Mouse (Mus musculus): ENCODE results near the gene Armc9. TPM values are rescaled to one million over a fixed set of nuclear protein-coding genes. Genes with fewer than 3 reads are reported as not detected.

Armc9 gene
- total RNA-seq, 2 experiments from 2014 or later: 5.4 to 9.1 TPM

DNA sequence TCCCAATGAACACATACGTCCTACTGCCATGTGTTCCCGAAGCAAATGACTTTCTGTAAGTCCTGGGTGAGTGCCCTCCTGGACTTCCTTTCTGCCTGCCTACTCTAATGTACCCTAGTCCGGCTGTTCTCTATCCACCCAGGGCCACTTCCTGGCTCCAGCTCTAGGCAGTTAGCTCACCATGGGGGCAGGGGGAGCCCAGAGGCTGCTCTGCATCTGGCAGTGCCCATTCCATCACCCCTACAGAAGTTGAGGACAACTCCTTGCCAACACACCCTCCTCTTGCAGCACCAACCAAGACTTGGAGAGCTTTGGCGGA is 114.6 kb downstream of the Armc9 start:
- DNase-seq (ENCODE audit: low spot score in 2 of 2): no peak

DNA sequence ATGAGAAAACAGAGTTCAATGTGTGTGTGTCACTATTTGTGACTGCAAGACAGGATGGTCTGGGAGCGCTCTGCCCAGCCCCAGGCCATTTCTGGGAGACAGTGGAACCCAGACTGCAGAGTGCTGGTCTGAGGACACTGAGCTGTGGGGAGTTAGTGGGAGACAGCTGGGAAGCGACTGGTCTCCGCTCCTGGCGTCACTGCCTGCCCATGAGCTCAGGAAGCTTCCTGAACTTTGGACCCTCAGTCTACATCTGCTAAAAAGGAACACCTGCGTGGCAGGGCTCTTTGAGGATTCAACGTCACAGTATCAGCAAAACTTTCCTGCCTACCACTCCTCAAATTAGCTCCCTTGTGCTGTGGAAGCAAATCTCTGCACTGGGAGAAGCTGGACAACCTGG is 117.1 kb downstream of the Armc9 start:
- DNase-seq (ENCODE audit: low spot score in 2 of 2): no peak

DNA sequence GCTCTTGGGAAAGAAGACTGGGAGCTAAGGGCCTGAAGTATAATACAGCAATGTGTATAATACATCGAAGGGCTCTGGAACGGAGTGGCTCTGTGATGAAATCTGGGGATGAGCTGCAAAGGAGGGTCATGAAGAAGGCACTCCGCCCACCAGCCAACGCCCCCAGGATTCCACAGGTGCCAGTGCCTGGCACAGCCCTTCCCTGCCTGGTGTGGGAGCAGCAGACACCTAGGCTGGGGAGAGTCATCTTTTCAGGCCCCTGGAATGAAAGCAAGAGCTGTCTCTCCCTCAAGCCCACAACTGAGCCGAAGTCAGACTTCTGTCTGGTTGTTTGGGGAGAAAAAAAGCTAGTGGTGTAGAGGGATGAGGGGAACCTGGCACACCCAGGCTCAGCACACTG is 122.5 kb downstream of the Armc9 start:
- DNase-seq (ENCODE audit: low spot score in 2 of 2): no peak

DNA sequence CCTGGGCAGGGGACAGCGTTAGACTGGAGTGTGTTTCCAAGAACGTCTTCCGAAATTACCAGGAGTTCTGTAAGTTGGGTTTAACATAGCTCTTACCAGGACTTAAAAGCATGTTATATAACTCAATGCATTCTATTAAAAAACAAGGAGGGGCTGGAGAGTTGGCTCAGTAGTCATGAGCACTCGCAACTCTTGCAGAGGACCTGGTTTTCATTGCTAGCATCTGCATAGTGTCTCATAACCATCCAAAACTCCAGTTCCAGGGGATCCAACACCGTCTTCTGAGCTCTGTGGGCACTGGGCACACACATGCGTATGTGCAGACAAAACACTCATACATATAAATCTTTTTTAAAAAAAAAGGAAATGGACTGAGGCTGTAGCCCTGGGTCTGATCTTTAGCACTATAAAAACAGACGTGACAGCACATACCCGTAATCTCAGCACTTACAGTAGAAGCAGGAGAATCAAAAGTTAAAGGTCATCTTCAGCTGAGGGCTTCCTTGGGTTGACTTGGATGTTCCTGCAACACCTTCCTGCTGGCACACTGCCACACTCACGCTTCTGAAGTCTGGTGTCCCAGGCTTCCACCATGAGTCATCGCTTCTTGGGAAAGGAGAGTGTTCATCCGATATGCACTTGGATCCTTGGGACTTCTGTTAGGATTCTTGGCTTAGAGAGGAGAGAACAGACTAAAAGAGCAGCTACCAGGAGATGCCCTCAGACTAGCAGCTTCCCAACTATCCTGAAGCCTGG is 127.4 kb downstream of the Armc9 start:
- DNase-seq (ENCODE audit: low spot score in 2 of 2): no peak

GRCm38 (mm10) chr1:86284101-86284500 is 129.5 kb downstream of the Armc9 start:
- DNase-seq (ENCODE audit: low spot score in 2 of 2): no peak

DNA sequence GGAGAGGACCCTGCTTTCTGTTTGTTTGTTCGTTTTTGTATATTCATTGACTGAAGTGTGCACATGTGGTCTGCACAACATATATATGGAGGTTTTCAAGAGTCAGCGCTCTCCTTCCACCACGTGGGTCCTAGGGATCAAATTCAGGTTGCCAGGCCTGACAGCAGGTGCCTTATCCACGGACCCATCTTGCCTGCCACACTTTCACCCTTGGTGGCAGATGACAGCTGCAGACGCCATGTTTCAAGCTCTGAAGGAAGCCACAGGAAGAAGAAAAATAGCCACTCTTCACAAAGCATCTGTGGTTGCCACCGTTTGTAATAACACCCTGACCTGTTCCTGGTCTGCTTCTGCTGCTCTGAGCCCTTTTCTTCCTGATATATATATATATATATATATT is 130.7 kb downstream of the Armc9 start:
- no peak for DNase-seq (ENCODE audit: low spot score in 2 of 2)

- no peak for DNase-seq (ENCODE audit: low spot score in 2 of 2)
Measured at GRCm38 (mm10) chr1:86287473-86287872, 132.9 kb downstream of the Armc9 start.

- DNase-seq (ENCODE audit: low spot score in 2 of 2): no peak
Measured at GRCm38 (mm10) chr1:86290452-86290851, 135.9 kb downstream of the Armc9 start.

- no peak for DNase-seq (ENCODE audit: low spot score in 2 of 2)
Measured at GRCm38 (mm10) chr1:86293091-86293490, 138.5 kb downstream of the Armc9 start.

GRCm38 (mm10) chr1:86293868-86294267 is 139.3 kb downstream of the Armc9 start:
- no peak for DNase-seq (ENCODE audit: low spot score in 2 of 2)

- no peak for DNase-seq (ENCODE audit: low spot score in 2 of 2)
Measured at GRCm38 (mm10) chr1:86294472-86294871, 139.9 kb downstream of the Armc9 start.

GRCm38 (mm10) chr1:86300093-86300492 is 145.5 kb downstream of the Armc9 start:
- no peak for DNase-seq (ENCODE audit: low spot score in 2 of 2)

DNA sequence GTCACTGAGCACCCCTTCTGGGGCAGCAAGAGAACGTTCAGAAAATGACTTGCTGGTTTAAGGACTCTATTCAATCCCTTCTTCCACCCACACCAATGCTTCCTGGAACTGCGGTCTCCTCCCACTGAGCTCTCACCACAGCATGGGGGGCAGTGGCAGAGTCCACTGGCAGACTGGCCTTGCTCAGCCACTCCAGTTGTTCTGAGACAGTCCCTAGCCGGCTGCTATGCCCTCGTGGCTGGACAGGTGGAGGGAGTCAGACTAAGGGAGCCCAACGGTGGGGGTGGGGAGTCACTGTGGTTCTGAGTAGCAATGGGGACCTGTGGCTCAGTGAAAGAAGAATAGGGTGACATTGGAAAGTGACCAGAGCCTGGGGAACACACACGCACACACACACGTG is 146.2 kb downstream of the Armc9 start:
- DNase-seq (ENCODE audit: low spot score in 2 of 2): no peak

DNA sequence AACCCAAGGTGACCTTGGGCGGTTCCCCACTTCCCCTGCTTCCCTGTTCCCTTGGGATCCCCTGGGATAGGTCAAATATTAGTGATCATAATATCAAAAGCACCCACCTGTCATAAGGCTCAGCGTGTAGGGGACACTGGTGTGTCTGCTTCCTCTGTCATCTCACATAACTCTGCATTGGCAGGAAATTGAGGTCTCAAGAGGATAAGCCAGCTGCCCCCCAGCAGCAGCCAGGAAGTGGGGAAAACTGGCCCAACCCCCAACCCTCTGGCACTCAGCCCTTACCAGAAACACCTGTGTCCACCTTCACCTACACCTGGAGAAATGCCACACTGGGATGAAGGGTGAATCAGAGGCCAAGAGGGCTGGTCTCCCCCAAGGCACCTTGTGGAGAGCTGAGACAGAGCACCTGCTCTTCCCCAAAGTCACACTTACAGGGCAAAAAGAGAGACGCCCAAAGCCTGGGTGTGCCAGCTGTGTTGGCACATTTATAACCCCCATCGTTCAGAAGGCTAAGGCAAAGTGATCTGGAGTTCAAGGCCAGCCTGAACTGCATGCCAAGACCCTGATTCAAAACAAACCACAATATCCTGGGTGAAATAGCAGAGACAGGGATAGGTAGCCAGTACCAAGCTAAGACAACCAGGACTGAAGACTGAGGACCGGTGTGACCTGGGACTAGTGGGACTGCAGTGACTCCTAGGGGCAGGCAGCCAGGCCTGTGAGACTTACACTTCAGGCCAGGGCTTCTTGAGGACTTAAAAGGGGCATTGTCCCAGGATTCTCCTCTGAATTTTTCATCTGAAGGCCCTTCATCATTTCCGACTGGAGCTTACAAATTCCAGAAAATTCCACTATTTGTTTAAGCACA is 146.9 kb downstream of the Armc9 start:
- no peak for DNase-seq (ENCODE audit: low spot score in 2 of 2)

DNA sequence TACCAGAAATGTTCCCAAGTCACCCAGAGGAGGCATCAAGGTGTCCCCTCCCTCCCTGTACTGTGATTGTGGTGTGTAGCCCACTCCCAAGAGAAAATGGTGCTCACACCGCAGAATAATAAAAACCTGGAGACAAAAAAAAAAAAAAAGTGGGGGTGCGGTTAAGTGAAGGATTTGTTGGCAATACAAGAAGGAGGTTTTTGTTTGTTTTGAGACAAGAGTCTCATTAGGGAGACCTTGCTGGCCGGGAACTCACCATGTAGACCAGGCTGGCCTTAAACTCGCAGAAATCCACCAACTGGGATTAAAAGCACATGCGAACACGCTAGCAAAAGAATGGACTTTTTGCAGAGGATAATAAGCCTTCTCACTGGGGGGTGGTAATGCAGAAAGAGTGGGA is 148.0 kb downstream of the Armc9 start, which contains the start of gene B3gnt7:
TSS of gene B3gnt7 (plus strand) at position 301 of the 400 bp plus-strand sequence.
- no peak for DNase-seq (ENCODE audit: low spot score in 2 of 2)

DNA sequence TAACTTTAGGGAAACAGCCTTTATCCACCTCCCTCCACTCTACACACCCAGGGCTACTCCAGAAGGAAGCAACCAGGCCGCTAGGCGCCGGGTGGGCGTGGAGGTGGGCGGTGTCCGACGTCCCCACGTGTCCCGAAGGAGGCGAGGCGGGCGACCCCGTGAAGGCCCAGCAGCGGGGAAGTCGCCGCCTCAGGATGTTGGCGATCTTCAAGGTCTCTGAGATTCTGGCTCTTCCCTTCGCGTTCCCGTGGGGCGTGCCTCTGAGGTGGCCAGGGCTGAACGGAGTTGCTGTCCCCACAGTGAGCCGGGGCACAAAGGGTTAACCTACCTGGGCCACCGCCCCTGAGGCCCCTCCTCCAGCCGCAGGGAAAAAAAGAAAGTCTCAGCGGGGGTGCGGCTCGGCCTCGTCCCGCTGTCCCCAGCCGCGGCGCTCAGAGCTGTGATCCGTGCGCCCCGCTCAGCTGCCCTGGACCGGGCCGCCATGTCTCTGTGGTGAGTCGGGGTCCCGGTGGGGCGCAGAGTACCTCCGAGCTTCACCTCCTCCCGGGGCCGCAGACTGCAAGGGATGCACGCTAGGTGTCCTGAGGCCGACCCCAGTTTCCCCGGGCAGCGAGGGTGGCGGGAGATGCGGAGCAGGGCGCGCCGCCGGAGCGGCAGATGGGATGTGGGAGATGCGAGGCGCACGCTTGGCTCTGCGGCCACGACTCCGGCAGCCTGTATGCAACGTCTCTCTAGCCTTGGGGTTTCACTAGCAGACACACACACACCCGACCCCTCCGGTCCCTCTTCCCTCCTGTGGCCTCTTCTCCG is 148.7 kb downstream of the Armc9 start:
- peak; percentile 53 to 67 for DNase-seq (ENCODE audit: low spot score in 2 of 2)

DNA sequence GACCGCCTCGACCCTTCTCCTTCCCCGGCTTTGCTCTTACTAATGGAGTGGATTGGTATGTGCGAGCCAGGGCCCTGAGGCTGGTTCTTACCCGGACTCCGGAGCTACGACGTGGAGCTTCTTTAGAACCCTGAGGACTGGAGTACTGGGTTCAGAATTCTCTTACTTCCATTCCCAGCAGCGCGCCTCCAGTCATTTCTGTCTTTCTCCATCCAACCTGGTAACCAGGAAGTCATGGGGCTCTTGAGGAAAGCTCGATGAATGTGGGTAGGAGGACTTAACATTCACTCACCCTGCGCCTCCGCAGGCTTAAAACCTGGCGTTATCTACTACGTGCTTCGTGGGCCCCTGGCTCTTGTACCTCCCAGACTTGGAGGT is 149.3 kb downstream of the Armc9 start:
- no peak for DNase-seq (ENCODE audit: low spot score in 2 of 2)

DNA sequence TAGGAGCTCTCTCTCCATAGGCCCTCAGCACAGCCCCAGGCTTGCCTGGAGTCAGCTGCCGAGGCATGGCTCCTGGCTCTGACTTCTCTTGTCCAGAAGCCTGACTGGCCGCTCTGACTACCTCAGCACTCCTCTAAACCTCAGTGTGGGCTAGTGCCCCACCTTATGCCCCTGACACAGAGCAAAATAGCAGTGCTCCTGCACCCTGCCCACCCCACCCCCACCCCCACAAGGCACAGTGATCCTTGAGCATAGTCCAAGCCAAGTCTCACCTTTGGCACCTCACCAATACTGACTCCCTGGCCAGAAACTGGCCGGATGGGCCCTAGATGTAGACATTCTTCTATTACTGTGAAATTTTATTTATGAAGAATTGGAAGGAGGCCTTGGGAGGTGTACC is 152.1 kb downstream of the Armc9 start:
- no peak for DNase-seq (ENCODE audit: low spot score in 2 of 2)

DNA sequence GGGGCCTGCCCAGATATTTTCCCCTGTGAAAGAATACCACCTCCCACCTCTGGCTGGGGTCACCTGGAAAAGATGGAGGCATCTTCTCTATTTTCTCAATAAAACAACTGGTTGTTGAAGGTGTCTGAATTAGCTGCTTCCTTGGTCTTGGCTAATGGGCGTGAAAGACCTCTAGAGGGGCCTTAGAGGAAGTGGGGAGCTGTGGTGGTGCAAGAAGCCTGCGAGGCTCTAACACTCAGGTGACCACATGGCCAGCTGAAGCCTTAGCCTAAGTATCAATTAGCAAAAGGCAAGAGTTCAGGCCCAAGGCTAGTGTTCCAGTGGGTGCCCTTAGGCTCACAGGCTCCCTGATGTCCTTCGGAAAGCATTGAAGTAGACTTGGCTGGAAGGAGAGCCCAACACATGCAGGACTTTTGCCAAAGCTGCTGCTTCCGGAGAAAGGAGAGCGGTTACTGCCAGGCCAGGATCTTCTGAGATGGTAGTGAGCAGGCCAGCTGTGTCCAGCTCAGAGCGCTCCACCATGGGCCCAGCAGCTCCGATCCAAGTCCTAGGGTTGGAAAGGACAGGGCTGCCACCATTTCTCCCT is 152.7 kb downstream of the Armc9 start:
- no peak for DNase-seq (ENCODE audit: low spot score in 2 of 2)

DNA sequence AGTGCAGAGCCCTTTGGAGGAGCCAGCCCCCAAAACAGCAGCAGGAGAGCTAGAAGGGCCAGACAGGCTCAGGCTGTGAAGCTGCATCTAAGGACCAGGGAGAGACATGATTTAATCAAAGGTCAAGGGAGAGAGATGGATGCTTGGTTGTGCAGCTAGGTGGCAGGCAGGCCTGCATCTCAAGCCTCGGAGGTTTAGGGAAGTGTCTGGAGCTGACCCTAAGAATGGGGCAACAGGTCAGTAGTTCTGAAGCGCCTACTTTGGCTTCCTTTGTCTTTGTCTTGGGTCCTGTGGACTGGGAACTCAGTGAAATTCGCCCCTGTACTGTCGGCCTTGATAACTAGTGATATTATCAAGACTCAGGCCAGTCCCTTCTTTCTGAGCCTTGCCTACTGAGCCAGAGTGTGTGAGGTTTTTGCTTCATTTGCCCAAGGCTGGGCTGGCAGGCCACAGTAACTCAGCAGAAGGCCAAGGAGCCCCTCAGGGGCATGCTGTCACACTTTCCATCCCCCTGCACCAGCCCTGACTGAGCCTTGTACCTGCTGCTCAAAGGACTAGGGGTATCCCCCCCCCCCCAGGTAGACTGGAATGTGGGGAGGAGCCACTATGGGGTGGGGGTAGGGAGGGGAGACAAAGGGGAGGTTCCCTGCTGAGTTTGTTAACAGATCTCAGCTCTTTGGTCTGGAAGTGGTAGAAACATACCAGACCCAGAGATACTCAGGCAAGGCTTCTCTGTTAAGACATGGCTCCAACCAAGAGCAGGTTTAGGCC is 153.5 kb downstream of the Armc9 start:
- DNase-seq (ENCODE audit: low spot score in 2 of 2): no peak

Measured in gastrocnemius, postnatal 4 days (tissue).